Mouse (Mus musculus) E14TG2a.4 (cell line): ENCODE data around the gene Elf1.

ENCODE experiments used
- CTCF ChIP-seq: conservative IDR thresholded peaks from 2 replicates; pipeline ENCODE4 v1.5.1; 2014; ENCODE audit warnings: low read length
- POU5F1 ChIP-seq: IDR thresholded peaks from 2 replicates; pipeline ENCODE4 v1.6.1; 2014; ENCODE audit warnings: low read length, borderline replicate concordance

- TF ChIP-seq CTCF, result no peak
- no peak for TF ChIP-seq POU5F1
Measured at GRCm38 (mm10) chr14:79499326-79499725, 18.3 kb downstream of the Elf1 start.
